Mouse (Mus musculus) brain, embryonic 14.5 days (tissue): ENCODE measurements around the gene Dynlt1b.
"Not testable (repeated sequence)": the region's sequence is repeated elsewhere in the genome, so short reads cannot be mapped to it uniquely, and the experiment has no call there.

Source experiments
- CTCF ChIP-seq: fragments of 200-500 bp; IDR thresholded peaks from 2 replicates; pipeline ENCODE4 v1.5.1; 2012; ENCODE audit warnings: inconsistent platforms, mild to moderate bottlenecking, moderate library complexity, borderline replicate concordance; ENCODE audit not compliant: insufficient read depth, insufficient read length; ENCODE audit errors: extremely low read depth
- POLR2A ChIP-seq: fragments of 200-500 bp; IDR thresholded peaks from 2 replicates; pipeline ENCODE4 v1.6.1; 2012; ENCODE audit warnings: mild to moderate bottlenecking, inconsistent platforms, borderline replicate concordance; ENCODE audit not compliant: poor library complexity, insufficient read depth, insufficient read length, severe bottlenecking; ENCODE audit errors: extremely low read depth

GRCm38 (mm10) chr17:6386927-6387326 lies 43.0 kb upstream of the Dynlt1b start:
- TF ChIP-seq CTCF, POLR2A: not testable (repeated sequence)
